Comparison of ENCODE assay signal across 35 mouse cellular contexts in genomic region chr6:135133486-135133885, GRCm38 (mm10). TPM values are rescaled to one million over a fixed set of nuclear protein-coding genes. Genes with fewer than 3 reads are reported as not detected.
DNase-seq lines count a peak whose midpoint lies in the region.
"Had no signal": no experiment of that assay in that cellular context is flagged by ENCODE, and none has a peak within 500 bp of the region (broad histone marks: within the 10 kb centered on the region; RNA-seq: fewer than 3 reads in every experiment).

No protein-coding gene starts in this region.

- peak; percentile 42 to 58 for DNase-seq in frontal cortex, adult 2 months (ENCODE audit: extremely low spot score in 1 of 2, low spot score in 1 of 2)
- DNase-seq in frontal cortex, postnatal 25 days (ENCODE audit: low spot score in 2 of 2) = no peak
- peak; percentile 40 to 68 for DNase-seq in left cerebral cortex, adult 18-20 months (ENCODE audit: low spot score in 2 of 2)
- no peak for DNase-seq in left cerebral cortex, adult 11 months (ENCODE audit: low spot score)
- DNase-seq in right cerebral cortex, adult 2 months (ENCODE audit: low spot score in 2 of 2) = peak; percentile 41 to 42
- DNase-seq in right cerebral cortex, postnatal 14 days = no peak
- DNase-seq: adrenal gland, postnatal 10 days; adrenal gland, postnatal 36 days; B cell, adult 2 months; cerebellum, adult 11 months; cerebellum, adult 2 months; cerebellum, adult 9-11 months; cerebellum, postnatal 25 days; forebrain, postnatal 0 days; gastrocnemius, adult 2 months; gastrocnemius, postnatal 14 days; heart, adult 2 months; heart, postnatal 14 days; heart, postnatal 4 days had no signal

RNA-seq across cellular contexts. Expression of gene Gprc5d, which starts 15.4 kb away (rescaled TPM):
- 0.48 and 0.59 TPM in 2 replicates for polyA plus RNA-seq in frontal cortex, adult 2 months (2012; rRNA removed)
- not detected for total RNA-seq in left cerebral cortex, adult 18-20 months (2021)
- total RNA-seq: adrenal gland, adult 18-20 months; adrenal gland, postnatal 10 days; adrenal gland, postnatal 36 days; CH12.LX; common myeloid progenitor, adult 5-6 weeks; forebrain, postnatal 0 days; G1E; gastrocnemius, adult 2 months; gastrocnemius, postnatal 14 days; gastrocnemius, postnatal 4 days; heart, adult 2 months; heart, postnatal 14 days; hindbrain, postnatal 0 days had no signal
- polyA plus RNA-seq: embryonic facial prominence, embryonic 12.5 days; forebrain, embryonic 11.5 days; forebrain, embryonic 14.5 days; G1E; heart, adult 2 months; heart, embryonic 10.5 days; heart, embryonic 13.5 days; heart, embryonic 16.5 days; hindbrain, embryonic 11.5 days; hindbrain, embryonic 14.5 days; hindbrain, postnatal 0 days; inflammation-experienced regulatory T-cells, adult 6 months; Patski had no signal

Comparison
In these comparisons a context has a peak if more than half of its experiments do, and no peak if none do; other contexts are left out.
1. DNase-seq: peak in frontal cortex, adult 2 months (2 of 2), left cerebral cortex, adult 18-20 months (2 of 2) and right cerebral cortex, adult 2 months (2 of 2); none in frontal cortex, postnatal 25 days (0 of 2), left cerebral cortex, adult 11 months (single experiment) and right cerebral cortex, postnatal 14 days (single experiment).